Mouse (Mus musculus) hindbrain, embryonic 16.5 days (tissue): ENCODE data around the gene Spata2. TPM values are rescaled to one million over a fixed set of nuclear protein-coding genes. Genes with fewer than 3 reads are reported as not detected.

Experiments
- ATAC-seq: fragments of 200-750 bp; cut with Nextera tagmentation; 2 replicates; pipeline ENCODE4 v1.8.0; 2017; ENCODE audit warnings: moderate TSS enrichment, moderate library complexity
- H3K27ac ChIP-seq: fragments of 300-500 bp; sonication (generic); 2 replicates; pipeline ENCODE4 v1.5.1; 2014; ENCODE audit warnings: low read depth, mild to moderate bottlenecking, control low read depth, low read length, moderate library complexity
- H3K27me3 ChIP-seq: fragments of 300-500 bp; sonication (generic); replicated peaks from 2 replicates; pipeline ENCODE4 v1.6.1; 2014; ENCODE audit warnings: low read length; ENCODE audit not compliant: control insufficient read depth, insufficient read depth
- H3K36me3 ChIP-seq: fragments of 300-500 bp; sonication (generic); 2 replicates; pipeline ENCODE4 v1.6.1; 2014; ENCODE audit warnings: mild to moderate bottlenecking, low read length, moderate library complexity, mixed read lengths; ENCODE audit not compliant: control insufficient read depth, insufficient read depth
- H3K4me1 ChIP-seq: fragments of 300-500 bp; sonication (generic); 2 replicates; pipeline ENCODE4 v1.6.1; 2014; ENCODE audit warnings: low read depth, low read length; ENCODE audit not compliant: control insufficient read depth, insufficient read depth
- H3K4me2 ChIP-seq: fragments of 300-500 bp; sonication (generic); 2 replicates; pipeline ENCODE4 v1.6.1; 2014; ENCODE audit warnings: mild to moderate bottlenecking, low read length, control low read depth, moderate library complexity
- H3K4me3 ChIP-seq: fragments of 300-500 bp; sonication (generic); 2 replicates; pipeline ENCODE4 v1.5.1; 2014; ENCODE audit warnings: mild to moderate bottlenecking, low read length, control low read depth, moderate library complexity
- H3K9ac ChIP-seq: fragments of 300-500 bp; sonication (generic); 2 replicates; pipeline ENCODE4 v1.6.1; 2014; ENCODE audit warnings: low read depth, mild to moderate bottlenecking, control low read depth, low read length, moderate library complexity
- H3K9me3 ChIP-seq: fragments of 300-500 bp; sonication (generic); 2 replicates; pipeline ENCODE4 v1.6.1; 2014; ENCODE audit warnings: mild to moderate bottlenecking, low read length, moderate library complexity; ENCODE audit not compliant: control insufficient read depth
- WGBS: fragments of 180-500 bp; shearing (Covaris S2); extraction: QIAGEN DNeasy Blood & Tissue Kit; methylation state at CpG from one replicate; pipeline ENCODE4 v1.1.7; 2014; 5-methylcytosine and 5-hydroxymethylcytosine counted together
- polyA plus RNA-seq: library from polyadenylated mRNA; unstranded; fragments of >200 nt; fragmentation: Nextera tagmentation; extraction: Ambion mirVana; gene quantifications from 2 replicates; pipeline ENCODE4 v1.2.1, GENCODE M21; 2015

Spata2 gene
- polyA plus RNA-seq, 1 experiment from 2014 or later: 30.5 TPM

DNA sequence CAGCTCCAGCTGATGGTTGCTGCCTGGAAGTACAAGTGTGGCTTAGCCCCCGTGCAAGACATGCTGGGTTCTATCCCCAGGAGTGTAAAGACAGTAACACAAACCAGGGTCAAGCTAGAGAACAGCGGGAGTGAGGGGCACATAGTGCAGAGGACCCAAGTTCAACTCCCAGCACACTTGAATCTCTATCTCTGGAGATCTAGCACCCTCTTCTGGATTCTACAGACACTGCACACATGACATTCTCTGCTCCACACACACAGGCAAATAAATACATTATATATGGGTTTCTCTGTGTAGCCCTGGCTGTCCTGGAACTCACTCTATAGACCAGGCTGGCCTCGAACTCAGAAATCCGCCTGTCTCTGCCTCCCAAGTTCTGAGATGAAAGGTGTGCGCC is 20.3 kb upstream of the Spata2 start:
- Histone ChIP-seq H3K27ac (no peak overlapping the region), H3K27me3 (no peaks in the 10 kb centered on the region), H3K4me2 (no peak overlapping the region), H3K36me3 (peaks cover 78% of the 10 kb centered on the region), H3K9me3 (no peaks in the 10 kb centered on the region), H3K4me1 (no peaks in the 10 kb centered on the region), H3K4me3 (no peak overlapping the region), H3K9ac (no peak overlapping the region)
- ATAC-seq: no peak
- 89% methylated on average over 5 of the region's 5 CpGs for WGBS

DNA sequence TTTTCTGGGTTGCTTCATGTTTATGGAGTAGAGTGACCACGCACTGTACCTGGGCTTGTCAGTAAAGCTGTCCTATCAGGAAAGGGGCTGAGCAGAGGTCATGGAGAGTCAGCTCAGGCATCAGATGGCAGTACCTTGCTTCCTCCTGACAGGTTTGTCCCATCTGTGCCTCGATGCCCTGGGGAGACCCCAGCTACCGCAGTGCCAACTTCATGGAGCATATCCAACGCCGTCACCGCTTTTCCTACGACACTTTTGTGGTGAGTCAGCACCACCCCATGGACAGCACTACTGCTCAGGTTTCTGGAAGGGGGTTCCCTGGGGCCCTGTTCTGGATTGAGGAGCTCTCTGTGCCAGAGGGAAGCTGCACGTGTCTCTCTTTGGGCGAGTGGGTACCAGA is 19.7 kb upstream of the Spata2 start:
- no peak for ATAC-seq
- no peak overlapping the region for H3K4me2 ChIP-seq
- peaks cover 78% of the 10 kb centered on the region for H3K36me3 ChIP-seq
- H3K9me3 ChIP-seq: no peaks in the 10 kb centered on the region
- H3K27ac ChIP-seq: no peak overlapping the region
- no peak overlapping the region for H3K9ac ChIP-seq
- H3K27me3 ChIP-seq: no peaks in the 10 kb centered on the region
- no peak overlapping the region for H3K4me3 ChIP-seq
- H3K4me1 ChIP-seq: no peaks in the 10 kb centered on the region
- 79% methylated on average over 9 of the region's 9 CpGs for WGBS

DNA sequence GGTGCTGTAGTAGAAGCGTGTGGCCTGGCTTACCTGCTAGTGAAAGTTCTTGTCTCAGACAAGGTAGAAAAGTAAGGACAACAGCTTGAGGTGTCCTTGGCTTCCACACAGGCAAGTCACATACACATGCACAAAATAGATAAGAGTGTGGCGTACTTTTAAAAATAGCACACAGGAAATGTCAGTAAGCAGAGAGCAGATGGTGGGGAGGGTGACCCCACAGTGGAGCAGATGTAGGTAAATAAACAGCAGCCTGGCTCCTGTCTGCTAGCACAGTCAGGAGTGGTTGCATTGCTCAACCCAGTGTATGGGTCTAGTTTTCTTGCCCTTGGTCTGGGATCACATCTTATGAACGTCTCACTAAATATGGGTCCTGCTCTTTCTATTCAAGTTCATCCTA is 17.8 kb upstream of the Spata2 start:
- Histone ChIP-seq H3K4me3 (no peak overlapping the region), H3K4me2 (no peak overlapping the region), H3K9me3 (no peaks in the 10 kb centered on the region), H3K27me3 (no peaks in the 10 kb centered on the region), H3K4me1 (peaks cover 14% of the 10 kb centered on the region), H3K27ac (no peak overlapping the region), H3K9ac (no peak overlapping the region), H3K36me3 (peaks cover 62% of the 10 kb centered on the region)
- no peak for ATAC-seq
- WGBS: 88% methylated on average over 3 of the region's 3 CpGs

DNA sequence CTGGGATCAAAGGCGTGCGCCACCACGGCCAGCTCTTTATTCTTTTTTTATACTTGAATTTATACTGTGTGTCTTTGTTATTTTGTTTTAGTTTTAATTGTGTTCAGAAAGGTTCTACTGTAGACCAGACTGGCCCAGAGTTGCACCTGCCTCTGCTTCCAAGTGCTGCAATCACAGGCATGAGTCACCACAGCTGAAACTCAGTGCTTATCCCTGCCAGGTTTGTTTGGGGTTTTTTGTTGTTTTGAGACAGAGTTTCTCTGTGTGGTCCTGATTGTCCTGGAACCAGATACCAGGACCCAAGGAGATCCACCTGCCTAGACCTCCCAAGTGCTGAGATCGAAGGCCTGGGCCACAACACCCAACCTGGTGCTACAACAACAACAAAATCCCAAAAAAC is 15.9 kb upstream of the Spata2 start:
- peaks cover 28% of the 10 kb centered on the region for H3K4me1 ChIP-seq
- H3K9ac ChIP-seq: no peak overlapping the region
- no peaks in the 10 kb centered on the region for H3K9me3 ChIP-seq
- no peaks in the 10 kb centered on the region for H3K27me3 ChIP-seq
- no peak for ATAC-seq
- H3K27ac ChIP-seq: no peak overlapping the region
- H3K4me3 ChIP-seq: no peak overlapping the region
- H3K4me2 ChIP-seq: no peak overlapping the region
- H3K36me3 ChIP-seq: peaks cover 48% of the 10 kb centered on the region
- 89% methylated on average over 4 of the region's 4 CpGs for WGBS

DNA sequence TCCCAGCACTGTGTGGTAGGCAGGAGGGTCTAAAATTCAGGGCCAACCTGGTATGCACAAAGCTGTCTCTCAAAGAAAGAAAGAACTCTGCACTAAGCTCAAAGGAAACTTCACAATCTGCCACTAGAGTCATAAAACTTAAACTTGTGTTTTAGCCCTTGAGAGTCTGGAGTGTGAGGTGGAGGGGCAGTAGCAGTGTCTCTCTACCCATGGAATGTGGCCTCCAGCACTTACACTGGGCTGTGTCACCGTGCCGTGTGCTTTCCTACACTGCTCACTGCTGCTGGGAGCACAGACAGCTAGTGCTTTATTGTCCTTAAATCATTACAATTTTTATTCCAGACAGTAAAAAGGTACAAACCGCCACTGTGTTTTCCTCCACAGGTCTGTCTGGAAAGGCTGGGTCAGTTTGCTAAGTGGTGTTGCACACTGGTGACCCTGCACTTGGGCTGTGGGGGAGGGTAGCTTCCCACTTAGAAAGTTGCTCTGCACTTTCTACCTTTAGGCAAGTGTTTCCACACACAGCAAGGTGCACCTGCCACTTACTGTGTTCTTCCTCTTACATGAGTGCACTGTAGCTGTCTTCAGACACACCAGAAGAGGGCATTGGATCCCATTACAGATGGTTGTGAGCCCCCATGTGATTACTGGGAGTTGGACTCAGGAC is 15.2 kb upstream of the Spata2 start:
- no peaks in the 10 kb centered on the region for H3K9me3 ChIP-seq
- no peak overlapping the region for H3K4me2 ChIP-seq
- no peak overlapping the region for H3K27ac ChIP-seq
- H3K4me3 ChIP-seq: no peak overlapping the region
- H3K9ac ChIP-seq: no peak overlapping the region
- peaks cover 28% of the 10 kb centered on the region for H3K4me1 ChIP-seq
- no peaks in the 10 kb centered on the region for H3K27me3 ChIP-seq
- 90% methylated on average over 3 of the region's 3 CpGs for WGBS
- ATAC-seq: no peak
- peaks cover 41% of the 10 kb centered on the region for H3K36me3 ChIP-seq

DNA sequence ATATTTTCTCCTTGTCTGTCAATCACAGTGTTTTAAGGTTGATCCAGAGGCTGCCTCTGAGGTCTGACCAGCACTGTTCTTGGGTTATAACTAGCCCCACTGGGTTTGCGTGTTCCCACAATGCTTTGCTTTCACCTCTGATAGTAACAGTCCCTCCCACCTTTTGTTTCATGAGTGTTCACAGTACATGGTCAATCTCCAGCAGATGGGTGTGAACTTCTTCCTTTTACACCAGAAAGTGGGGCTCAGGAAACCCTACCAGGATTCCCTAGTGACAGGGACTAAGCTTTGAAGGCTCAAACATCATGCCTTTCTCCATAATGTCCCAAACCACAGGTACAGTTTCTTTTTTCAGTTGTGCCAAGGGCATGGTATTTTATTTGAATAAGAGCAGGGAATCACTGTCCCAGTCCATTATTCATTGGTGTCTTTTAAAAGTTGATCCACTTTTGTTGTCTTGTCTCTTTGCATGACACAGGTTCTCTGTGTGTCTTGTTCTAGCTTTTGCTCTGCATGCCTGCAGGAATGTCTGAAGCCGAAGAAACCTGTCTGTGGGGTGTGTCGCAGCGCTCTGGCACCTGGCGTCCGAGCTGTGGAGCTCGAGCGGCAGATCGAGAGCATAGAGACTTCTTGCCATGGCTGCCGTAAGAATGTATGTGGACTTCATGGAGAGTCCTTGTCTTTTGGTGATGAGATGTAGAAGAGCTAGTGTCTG is 14.0 kb upstream of the Spata2 start:
- Histone ChIP-seq H3K9me3 (no peaks in the 10 kb centered on the region), H3K9ac (no peak overlapping the region), H3K4me3 (no peak overlapping the region), H3K27ac (no peak overlapping the region), H3K27me3 (no peaks in the 10 kb centered on the region), H3K4me2 (no peak overlapping the region), H3K4me1 (peaks cover 28% of the 10 kb centered on the region), H3K36me3 (peaks cover 29% of the 10 kb centered on the region)
- 94% methylated on average over 10 of the region's 10 CpGs for WGBS
- ATAC-seq: no peak

DNA sequence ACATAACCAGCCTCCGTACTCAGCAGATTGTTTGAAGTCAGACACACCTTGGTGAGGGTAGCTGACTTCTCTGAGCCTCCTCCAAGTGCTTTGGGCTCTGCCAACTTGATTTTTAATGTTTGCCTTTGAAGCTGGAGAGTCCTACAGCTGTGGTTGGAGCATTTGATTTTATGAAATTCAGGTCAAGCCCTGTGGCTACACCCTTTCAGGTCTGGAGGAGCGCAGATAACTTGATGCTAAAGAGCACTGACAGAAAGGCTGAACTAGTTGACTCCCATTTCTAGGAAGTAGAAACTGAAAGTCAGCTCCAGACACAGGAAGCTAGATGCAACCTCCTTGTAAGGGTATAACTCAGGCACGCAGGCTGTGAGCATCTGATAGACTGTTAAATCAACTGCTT is 12.4 kb upstream of the Spata2 start:
- Histone ChIP-seq H3K4me3 (no peak overlapping the region), H3K27ac (no peak overlapping the region), H3K27me3 (no peaks in the 10 kb centered on the region), H3K9me3 (no peaks in the 10 kb centered on the region), H3K36me3 (peaks cover 19% of the 10 kb centered on the region), H3K4me1 (peaks cover 28% of the 10 kb centered on the region), H3K4me2 (peak overlapping the region; percentile 79), H3K9ac (no peak overlapping the region)
- no peak for ATAC-seq
- 85% methylated on average over 3 of the region's 3 CpGs for WGBS

DNA sequence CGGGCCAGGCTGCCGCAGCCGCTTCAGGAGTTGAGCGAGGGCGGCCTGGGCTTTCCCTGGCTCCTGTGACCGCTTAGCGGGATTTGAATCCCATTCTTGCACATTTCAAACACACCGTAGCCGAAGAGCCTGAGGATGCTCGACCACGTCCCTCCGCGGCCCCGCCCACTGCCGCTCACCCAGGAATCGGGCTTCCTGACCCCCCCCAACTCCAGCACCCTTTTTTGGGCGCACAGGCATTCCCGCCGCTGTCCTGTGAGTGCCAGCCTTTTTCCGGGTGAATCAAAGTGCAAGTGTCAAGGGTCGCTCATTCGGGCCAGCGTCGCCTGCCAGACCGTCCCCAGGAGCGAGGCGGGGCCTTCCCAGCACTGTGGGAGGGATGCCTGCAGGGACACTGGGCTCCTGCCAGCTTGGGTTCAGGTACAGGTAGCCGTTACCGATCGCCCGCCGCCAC is 11.2 kb upstream of the Spata2 start:
- Histone ChIP-seq H3K9ac (peak overlapping the region; percentile 96), H3K27me3 (no peaks in the 10 kb centered on the region), H3K4me1 (peaks cover 28% of the 10 kb centered on the region), H3K4me2 (peak overlapping the region; percentile 79), H3K9me3 (no peaks in the 10 kb centered on the region), H3K36me3 (peaks cover 15% of the 10 kb centered on the region), H3K4me3 (peak overlapping the region; percentile 96), H3K27ac (peak overlapping the region; percentile 91)
- ATAC-seq: peak; percentile 18
- WGBS: under 1% methylated on average over 27 of the region's 32 CpGs

DNA sequence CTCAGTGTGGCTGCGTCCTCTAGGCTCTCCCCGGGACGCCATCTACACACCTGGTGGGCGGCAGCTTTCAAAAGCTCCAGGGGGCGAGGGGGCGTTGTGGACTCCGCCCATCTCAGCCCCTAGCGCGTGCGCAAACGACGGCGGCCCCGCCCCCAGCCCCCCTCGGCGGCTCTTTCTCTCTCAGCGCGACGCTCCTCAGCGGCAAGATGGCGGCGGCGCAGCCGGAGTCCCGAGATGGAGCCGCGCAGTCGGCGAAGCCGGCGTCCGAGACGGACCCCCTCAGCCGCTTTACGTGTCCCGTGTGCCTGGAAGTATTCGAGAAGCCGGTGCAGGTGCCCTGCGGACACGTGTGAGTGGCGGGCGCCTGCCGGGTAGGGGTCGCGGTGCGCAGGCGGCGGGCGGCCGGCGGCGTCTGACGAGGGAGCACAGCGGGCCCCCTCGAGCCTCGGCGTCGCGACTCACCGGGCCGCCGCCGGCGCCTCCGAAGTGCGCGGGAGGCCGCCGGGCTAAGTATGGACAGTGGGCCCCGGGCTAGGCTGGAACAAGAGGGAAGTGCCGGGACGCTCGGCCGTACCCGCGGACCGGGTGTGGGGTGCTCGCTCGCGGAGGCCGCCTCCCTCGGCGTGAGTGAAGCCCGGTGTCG is 10.7 kb upstream of the Spata2 start:
- Histone ChIP-seq H3K4me2 (peak overlapping the region; percentile 79), H3K36me3 (peaks cover 10% of the 10 kb centered on the region), H3K27me3 (no peaks in the 10 kb centered on the region), H3K4me3 (peak overlapping the region; percentile 96), H3K9me3 (no peaks in the 10 kb centered on the region), H3K27ac (peak overlapping the region; percentile 91), H3K9ac (peak overlapping the region; percentile 96), H3K4me1 (peaks cover 28% of the 10 kb centered on the region)
- WGBS: under 1% methylated on average over 78 of the region's 85 CpGs
- ATAC-seq: peak; percentile 90
